Mouse (Mus musculus): ENCODE data around the gene Cdh3. TPM values are rescaled to one million over a fixed set of nuclear protein-coding genes. Genes with fewer than 3 reads are reported as not detected.

Gene Cdh3
- total RNA-seq (2023): not detected

GRCm38 (mm10) chr8:106510365-106510975, at the start of gene Cdh3:
Gene Cdh3, plus strand, starts transcription at chr8:106510891.

GRCm38 (mm10) chr8:106500018-106500685, 10.5 kb upstream of the Cdh3 start, which contains the start of gene 6030452D12Rik:
Gene 6030452D12Rik, plus strand, starts transcription at chr8:106500522.

GRCm38 (mm10) chr8:106573168-106573567, 62.5 kb downstream of the Cdh3 start, which contains the start of gene Gm10073:
Gene Gm10073, minus strand, starts transcription at chr8:106573461.

GRCm38 (mm10) chr8:106603131-106603819, 92.6 kb downstream of the Cdh3 start, which contains the start of gene Cdh1:
Gene Cdh1, plus strand, starts transcription at chr8:106603351.

Other genes with a start within 250 kb of the Cdh3 start
- under 1 TPM; 0.26 to 0.60 TPM for gene Smpd3, start 172.9 kb upstream of the Cdh3 start, total RNA-seq (2023)
- 1 to 10 TPM; 3.2 to 3.9 TPM for gene Zfp90, start 95.6 kb upstream of the Cdh3 start, total RNA-seq (2023)
- gene 6030452D12Rik, start 10.4 kb upstream of the Cdh3 start, total RNA-seq (2023): not detected
- gene Gm10073, start 62.6 kb downstream of the Cdh3 start, total RNA-seq (2023): 10 to 100 TPM; 62.3 to 72.8 TPM
- 1 to 10 TPM; 1.7 to 2.7 TPM for gene Cdh1, start 92.5 kb downstream of the Cdh3 start, total RNA-seq (2023)
- gene Tango6, start 172.2 kb downstream of the Cdh3 start, total RNA-seq (2023): 1 to 10 TPM; 5.6 to 6.3 TPM

Data from neutrophil, adult 59 days (primary cell).